Mouse (Mus musculus): Measurements from ENCODE around the gene Mrpl1.
A peak's percentile ranks its signal among the peaks of the same experiment; 100 is the strongest.

Gene Mrpl1

GRCm38 (mm10) chr5:96209459-96209858, at the start of gene Mrpl1:
Gene Mrpl1, plus strand, starts transcription at chr5:96209493.
- DNase-seq (ENCODE audit: low read depth, low spot score), result no peak

- DNase-seq (ENCODE audit: low read depth, low spot score), result no peak
Measured at GRCm38 (mm10) chr5:96160467-96161262, 48.6 kb upstream of the Mrpl1 start.

GRCm38 (mm10) chr5:96161263-96161577, 48.1 kb upstream of the Mrpl1 start:
- DNase-seq (ENCODE audit: low read depth, low spot score), result no peak

GRCm38 (mm10) chr5:96161578-96162398, 47.5 kb upstream of the Mrpl1 start:
- no peak for DNase-seq (ENCODE audit: low read depth, low spot score)

DNA sequence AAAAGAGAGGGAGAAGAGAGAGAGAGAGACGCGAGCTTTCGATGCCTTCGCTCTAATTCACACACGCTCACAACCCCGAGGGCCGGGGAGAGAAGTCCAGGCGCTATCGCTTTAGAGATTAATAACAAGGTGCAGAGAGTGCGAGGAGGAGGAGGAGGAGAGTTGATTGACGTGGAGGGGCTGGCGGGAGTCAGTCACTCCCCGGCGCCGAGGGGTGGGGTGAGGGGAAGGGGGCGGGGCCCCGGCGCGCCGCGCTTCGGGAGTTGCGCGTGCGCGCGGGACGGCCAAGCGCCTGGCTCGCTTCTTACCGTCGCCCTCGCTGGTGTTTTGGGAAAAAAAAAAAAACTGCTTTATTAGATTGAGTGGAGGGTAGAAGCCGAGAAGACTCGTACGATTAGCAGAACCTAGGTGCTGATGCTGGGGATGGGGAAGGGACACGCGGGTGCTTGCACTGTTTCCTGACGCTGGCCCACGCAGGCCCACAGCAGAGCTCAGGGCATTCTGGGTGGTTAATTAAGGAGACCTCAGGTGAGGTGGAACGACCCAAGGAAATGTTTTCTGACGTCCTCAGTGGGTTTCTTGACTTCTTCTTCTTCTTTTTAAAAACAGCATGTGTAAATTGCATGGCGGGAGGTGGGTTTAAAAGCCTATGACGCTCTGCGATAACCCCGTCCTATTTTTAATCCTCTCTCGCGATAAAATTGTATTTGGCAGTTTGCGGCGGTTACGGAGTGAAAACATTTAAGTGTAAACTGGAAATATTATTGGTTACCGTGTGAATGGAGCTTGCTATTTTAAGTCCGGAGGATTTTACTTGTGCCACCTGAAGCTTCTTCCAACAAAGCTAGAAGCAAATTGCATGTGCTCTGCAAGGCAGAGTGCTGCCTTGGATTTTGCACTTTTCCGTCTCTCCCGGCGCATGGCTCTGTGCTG, 46.6 kb upstream of the Mrpl1 start:
- peak; percentile 76 for DNase-seq (ENCODE audit: low read depth, low spot score)

DNA sequence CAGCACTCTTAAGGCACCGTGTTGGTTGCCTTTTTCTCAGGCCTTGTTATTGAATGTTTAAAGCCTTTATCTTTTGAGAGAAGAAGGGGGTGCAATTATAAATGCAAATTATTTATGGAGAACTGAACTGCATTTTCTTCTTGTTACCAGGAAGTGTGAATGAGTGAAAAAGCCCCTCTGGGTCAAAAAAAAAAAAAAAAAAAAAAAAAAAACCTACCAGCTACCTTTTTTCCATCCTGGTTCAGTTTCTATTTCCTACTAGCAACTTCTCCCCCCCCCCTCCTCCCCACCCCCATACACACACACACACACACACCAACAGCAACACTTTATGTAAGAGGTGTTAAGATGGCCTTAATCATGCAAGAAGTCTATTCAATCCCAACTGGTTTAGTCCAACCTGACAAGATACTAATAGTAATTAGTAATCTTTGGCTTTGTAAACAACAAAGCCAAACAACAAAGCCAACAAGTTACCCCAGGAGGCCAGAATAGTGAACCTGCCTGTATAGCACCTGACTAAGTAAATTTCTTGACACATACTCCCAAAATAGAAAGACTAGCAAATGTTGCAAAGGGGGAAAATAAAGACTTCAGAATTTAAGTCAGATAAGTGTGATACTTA, 45.8 kb upstream of the Mrpl1 start:
- DNase-seq (ENCODE audit: low read depth, low spot score), result no peak

GRCm38 (mm10) chr5:96164021-96164411, 45.3 kb upstream of the Mrpl1 start, which contains the start of gene Cnot6l:
Gene Cnot6l, minus strand, starts transcription at chr5:96164171.
- no peak for DNase-seq (ENCODE audit: low read depth, low spot score)

GRCm38 (mm10) chr5:96166761-96167160, 42.5 kb upstream of the Mrpl1 start:
- DNase-seq (ENCODE audit: low read depth, low spot score), result no peak

DNA sequence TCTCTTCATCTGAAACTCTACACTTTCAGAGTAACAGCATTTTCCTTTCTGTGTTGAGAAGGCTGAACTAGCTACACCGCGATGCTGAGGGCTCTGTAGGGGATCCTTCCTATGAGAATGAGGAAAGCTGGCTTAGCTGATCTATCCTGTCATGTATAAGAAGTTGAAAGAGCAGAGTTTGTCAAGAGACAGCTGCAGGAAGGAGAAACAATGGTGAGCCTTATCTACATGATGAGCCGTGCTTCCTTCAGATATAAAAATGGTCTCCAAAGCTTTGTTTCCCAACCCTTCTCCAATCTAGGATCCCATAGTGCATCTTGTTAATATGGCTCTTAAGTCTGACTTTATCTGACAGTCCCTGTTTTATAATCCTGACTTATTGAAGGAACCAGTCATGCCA, 38.9 kb upstream of the Mrpl1 start:
- no peak for DNase-seq (ENCODE audit: low read depth, low spot score)

- no peak for DNase-seq (ENCODE audit: low read depth, low spot score)
Measured at GRCm38 (mm10) chr5:96171765-96172164, 37.5 kb upstream of the Mrpl1 start.

GRCm38 (mm10) chr5:96176121-96176520, 33.2 kb upstream of the Mrpl1 start:
- no peak for DNase-seq (ENCODE audit: low read depth, low spot score)

DNA sequence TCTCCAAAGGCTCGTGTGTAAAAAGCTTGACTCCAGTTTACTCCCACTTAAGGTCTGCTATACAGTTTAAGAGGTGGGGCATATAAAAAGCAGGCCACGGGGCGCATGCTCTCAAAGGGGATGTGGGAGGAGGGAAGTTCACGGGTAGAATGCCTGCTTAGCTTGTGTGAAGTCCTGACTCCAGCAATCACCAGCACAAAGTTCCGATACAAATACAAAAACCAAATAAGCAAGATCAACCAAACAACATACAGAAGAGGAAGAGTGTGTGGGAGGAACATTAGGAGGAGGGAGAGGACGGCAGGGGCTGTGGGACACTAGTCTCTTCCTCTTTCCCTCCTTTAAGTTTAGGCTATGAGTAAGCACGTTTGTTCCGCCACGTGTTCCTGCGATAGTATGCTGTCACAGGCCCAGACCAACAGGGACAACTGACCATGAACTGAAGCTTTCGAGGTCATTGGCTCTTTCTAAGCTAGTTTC, 32.4 kb upstream of the Mrpl1 start:
- DNase-seq (ENCODE audit: low read depth, low spot score), result no peak

DNA sequence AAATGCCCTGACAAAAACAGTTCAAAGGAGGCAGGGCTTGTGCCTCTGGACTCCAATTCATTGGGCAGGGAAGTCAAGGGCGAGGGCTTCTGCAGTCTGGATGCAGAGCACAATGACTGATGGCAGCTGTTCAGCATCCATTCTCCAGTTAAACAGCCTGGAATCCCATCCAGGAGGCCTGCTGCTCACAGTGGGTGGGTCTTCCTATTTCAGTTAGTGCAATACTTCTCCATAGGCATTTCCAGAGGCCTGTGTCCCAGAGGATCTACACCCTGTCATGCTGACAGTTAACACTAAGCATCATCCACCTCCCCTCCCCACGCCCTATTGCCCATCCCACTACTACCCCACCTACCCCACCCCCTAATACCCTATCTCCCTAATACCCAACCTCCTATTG, 26.1 kb upstream of the Mrpl1 start:
- no peak for DNase-seq (ENCODE audit: low read depth, low spot score)

DNA sequence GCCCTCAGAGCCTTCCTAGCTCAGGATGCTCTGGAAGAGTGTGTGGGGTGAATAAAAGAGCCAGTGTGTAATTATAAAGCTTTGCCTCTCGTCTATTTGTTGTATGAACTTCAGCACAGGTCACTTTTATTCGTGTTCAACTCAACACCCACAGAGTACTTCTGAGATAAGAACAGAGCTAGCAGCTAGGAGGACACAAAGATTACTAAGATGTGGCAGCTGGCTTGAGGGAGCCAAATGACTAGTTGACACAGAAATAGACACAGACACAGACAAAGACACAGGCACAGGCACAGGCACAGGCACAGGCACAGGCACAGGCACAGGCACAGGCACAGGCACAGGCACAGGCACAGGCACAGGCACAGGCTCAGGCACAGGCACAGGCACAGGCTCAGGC, 25.3 kb upstream of the Mrpl1 start:
- no peak for DNase-seq (ENCODE audit: low read depth, low spot score)

DNA sequence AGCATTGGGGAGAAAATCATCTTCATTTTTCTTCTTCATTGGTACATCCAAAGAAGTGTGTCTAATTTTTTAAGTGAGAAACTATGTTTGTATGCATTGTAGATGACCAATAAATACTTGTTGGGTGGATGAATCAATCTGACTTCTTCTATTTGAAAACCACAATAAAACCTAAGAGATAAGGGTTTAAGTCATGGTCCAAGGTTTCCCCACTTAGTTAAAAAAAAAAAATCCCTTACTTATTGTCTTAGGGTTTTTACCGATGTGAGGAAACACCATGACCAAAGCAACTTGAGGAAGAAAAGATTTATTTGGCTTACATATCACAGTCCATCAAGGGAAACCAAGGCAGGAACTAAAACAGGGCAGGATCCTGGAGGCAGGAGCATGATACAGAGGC, 19.5 kb upstream of the Mrpl1 start:
- no peak for DNase-seq (ENCODE audit: low read depth, low spot score)

GRCm38 (mm10) chr5:96191251-96191650, 18.0 kb upstream of the Mrpl1 start:
- no peak for DNase-seq (ENCODE audit: low read depth, low spot score)

GRCm38 (mm10) chr5:96196547-96197052, 12.7 kb upstream of the Mrpl1 start:
- DNase-seq (ENCODE audit: low read depth, low spot score), result no peak

GRCm38 (mm10) chr5:96198271-96198670, 11.0 kb upstream of the Mrpl1 start:
- no peak for DNase-seq (ENCODE audit: low read depth, low spot score)

DNA sequence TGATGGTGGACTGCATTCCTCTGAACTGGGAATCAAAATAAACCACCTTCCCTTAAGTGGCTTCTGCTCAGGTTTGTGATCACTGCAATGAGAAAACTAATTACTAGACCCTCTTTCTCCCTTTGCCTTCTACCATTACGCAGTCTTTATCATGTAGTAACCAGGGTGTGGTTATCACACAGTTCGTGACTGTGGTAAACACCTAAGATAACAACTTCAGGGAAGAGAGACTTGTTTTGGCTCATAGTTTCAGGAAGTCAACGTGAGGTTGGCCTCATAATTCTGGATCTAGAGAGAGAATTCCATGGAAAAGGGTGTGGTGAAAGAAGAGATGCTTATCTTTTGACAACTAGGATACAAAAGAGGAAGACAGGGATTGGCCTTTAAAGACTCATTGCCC, 9.0 kb upstream of the Mrpl1 start:
- DNase-seq (ENCODE audit: low read depth, low spot score), result no peak

DNA sequence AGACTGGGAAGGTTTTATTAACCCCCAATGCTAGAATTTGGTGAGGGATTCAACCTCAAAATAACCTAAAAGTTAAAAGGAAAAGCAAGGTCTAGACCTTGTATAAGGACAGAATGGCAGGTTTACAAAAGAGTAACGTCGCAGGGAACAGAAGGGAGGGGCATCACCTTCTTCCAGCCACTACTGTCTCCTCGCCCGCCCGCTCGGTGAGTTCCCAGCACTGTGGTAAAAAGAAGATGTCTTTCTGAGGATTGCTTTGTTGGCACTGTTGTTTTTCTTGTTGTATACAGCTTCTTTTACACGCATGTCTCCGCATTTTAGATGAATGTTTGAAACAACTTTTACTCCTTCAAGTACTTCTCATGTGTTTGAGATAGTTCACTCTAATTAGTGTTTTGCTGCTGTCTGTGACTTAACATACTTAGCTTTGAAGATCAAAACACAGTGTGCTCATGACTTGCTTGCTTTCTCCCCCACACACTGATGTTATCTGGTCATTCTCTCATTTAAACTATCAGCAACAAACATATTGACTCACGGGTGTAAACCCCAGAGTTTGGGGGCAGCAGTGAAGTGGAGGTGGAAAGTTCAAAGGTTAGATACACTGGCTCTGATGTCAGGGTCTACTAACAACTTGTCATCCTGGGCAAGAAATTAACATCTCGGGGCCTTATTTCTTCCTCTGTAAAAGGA, 7.7 kb upstream of the Mrpl1 start:
- DNase-seq (ENCODE audit: low read depth, low spot score), result no peak

DNA sequence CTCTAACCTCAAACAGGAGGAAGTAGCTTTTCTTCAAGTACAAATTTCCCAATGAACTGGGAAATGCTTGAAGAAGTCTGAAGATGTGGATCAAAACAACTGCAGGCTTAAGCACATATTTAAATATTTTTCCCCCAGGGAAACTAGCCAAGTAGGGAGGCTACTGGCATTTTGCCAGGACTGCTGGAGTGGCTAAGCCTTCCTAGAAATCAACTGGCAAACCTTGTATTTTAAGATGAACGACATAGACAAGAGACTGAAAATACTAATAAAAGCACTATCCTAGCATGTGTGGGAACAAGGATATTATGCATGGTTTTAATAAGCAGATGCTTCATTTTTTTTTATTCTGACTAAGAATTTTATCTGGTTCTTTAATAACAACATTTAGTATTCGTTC, 2.4 kb upstream of the Mrpl1 start:
- no peak for DNase-seq (ENCODE audit: low read depth, low spot score)
